Mouse (Mus musculus): ENCODE results near the gene Akr1b10.

DNA sequence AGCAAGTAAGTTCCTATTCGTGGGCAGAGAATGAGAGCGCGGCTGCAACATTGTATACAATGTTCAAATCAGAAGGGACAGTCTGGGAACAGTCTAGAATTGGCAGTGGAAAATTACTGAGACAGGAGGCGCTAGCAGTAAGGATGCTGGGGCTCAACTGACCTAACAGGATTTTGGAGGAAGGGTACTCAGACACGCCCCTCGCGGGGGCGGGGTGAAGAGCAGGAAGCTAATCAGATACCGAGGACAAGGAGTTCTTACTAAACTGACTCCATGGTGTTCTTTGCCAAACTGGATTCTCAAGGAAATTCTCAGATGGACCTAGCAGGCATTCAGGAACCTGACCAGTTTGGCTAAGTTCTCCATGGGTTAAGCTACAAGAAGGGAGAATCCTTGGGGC is 39.1 kb upstream of the Akr1b10 start:
- no peak for TF ChIP-seq POLR2A (IDR thresholded peaks at IDR 0.05; ENCODE audit: borderline replicate concordance, control insufficient read depth, low read depth, low read length)
- no peak for TF ChIP-seq CTCF (IDR thresholded peaks at IDR 0.05; ENCODE audit: control insufficient read depth, insufficient read depth, low read length)
